9 mouse cellular contexts compared by ENCODE assay signal in the genomic region with DNA sequence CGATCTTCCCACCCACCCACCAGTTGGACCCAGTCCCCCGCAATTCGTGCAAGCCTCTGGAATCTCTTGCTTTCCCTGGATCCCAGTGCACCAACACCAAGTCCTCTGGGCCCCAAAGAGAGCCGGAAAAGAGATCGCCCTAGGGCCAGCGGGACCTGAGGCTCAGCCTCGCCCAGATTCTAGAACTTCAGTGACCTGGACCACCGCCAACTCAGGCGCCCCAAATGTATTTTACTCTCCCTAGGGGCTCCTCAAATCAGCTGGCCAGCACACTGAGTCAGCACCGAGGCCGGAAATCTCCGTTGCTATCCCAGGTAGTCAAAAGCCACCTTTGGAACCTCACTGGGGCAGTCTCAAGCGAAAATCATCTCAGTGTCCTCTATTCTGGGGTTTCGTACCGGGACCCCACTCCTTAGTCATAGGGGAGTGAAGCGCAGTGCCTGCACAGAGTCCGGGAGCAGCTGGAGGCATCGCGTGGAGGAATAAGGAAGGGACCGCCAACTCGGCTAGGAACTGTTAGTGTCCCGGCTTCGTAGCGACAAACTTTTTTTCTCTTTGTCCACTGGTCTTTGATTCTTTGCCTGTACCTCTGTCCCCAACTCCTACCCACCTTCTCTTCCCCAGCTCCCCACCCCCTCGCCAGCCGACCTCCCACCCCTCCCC. TPM values are rescaled to one million over a fixed set of nuclear protein-coding genes. Genes with fewer than 3 reads are reported as not detected.
DNase-seq lines count a peak whose midpoint lies in the region; ATAC-seq lines count a peak whose summit lies in the region.
"Had no signal": no experiment of that assay in that cellular context is flagged by ENCODE, and none has a peak within 500 bp of the region (broad histone marks: within the 10 kb centered on the region; RNA-seq: fewer than 3 reads in every experiment).

No protein-coding gene starts in this region.

- peak overlapping the region; percentile 48 for H3K4me3 ChIP-seq in kidney, embryonic 16.5 days (ENCODE audit: low read length)
- H3K4me3 ChIP-seq in heart, embryonic 16.5 days (ENCODE audit: low read length) = peak overlapping the region; percentile 51
- H3K4me3 ChIP-seq in liver, embryonic 11.5 days (ENCODE audit: low read depth, low read length) = peak overlapping the region; percentile 49
- peak overlapping the region; percentile 24 for H3K4me3 ChIP-seq in neural tube, embryonic 13.5 days

- H3K27me3 ChIP-seq in kidney, embryonic 16.5 days (ENCODE audit: insufficient read depth, low read length) = peaks cover 100% of the 10 kb centered on the region
- H3K27me3 ChIP-seq in heart, embryonic 16.5 days (ENCODE audit: control insufficient read depth, insufficient read depth, low read length) = peaks cover 94% of the 10 kb centered on the region
- H3K27me3 ChIP-seq in liver, embryonic 11.5 days (replicated peaks; ENCODE audit: control insufficient read depth, insufficient read depth, low read length) = peaks cover 97% of the 10 kb centered on the region
- H3K27me3 ChIP-seq in neural tube, embryonic 13.5 days = peaks cover 100% of the 10 kb centered on the region

- under 1% methylated on average over 26 of the region's 26 CpGs for WGBS in kidney, embryonic 16.5 days
- WGBS in heart, embryonic 16.5 days = 2% methylated on average over 26 of the region's 26 CpGs
- WGBS in liver, embryonic 11.5 days = 2% methylated on average over 26 of the region's 26 CpGs
- WGBS in neural tube, embryonic 13.5 days = under 1% methylated on average over 26 of the region's 26 CpGs

- H3K27ac ChIP-seq in kidney, embryonic 16.5 days (ENCODE audit: low read length) = no peak overlapping the region
- H3K27ac ChIP-seq in heart, embryonic 16.5 days (ENCODE audit: low read length) = no peak overlapping the region
- peak overlapping the region; percentile 21 for H3K27ac ChIP-seq in liver, embryonic 11.5 days (ENCODE audit: low read depth, low read length)
- no peak overlapping the region for H3K27ac ChIP-seq in neural tube, embryonic 13.5 days (replicated peaks)

- 0 out of 2 replicates have a peak, but pooled peaks have one; percentile 20 for ATAC-seq in kidney, embryonic 16.5 days (ENCODE audit: low FRiP score, low TSS enrichment)
- ATAC-seq in heart, embryonic 16.5 days (replicated peaks; ENCODE audit: extremely low read depth, insufficient read depth, low FRiP score) = no peak
- no peak for ATAC-seq in liver, embryonic 11.5 days (replicated peaks; ENCODE audit: low FRiP score)
- no peak for ATAC-seq in neural tube, embryonic 13.5 days (ENCODE audit: low read depth)

- no peaks in the 10 kb centered on the region for H3K36me3 ChIP-seq in kidney, embryonic 16.5 days (ENCODE audit: insufficient read depth, low read length)
- H3K36me3 ChIP-seq in heart, embryonic 16.5 days (ENCODE audit: control insufficient read depth, insufficient read depth) = no peaks in the 10 kb centered on the region
- no peaks in the 10 kb centered on the region for H3K36me3 ChIP-seq in liver, embryonic 11.5 days (ENCODE audit: control insufficient read depth, insufficient read depth, low read length)
- H3K36me3 ChIP-seq in neural tube, embryonic 13.5 days = no peaks in the 10 kb centered on the region

- no peak for DNase-seq in kidney, postnatal 25 days
- DNase-seq in liver, embryonic 11.5 days (ENCODE audit: low spot score) = no peak
- no peak for DNase-seq in layer of hippocampus, adult 9-10 months (ENCODE audit: low spot score)
- DNase-seq in adrenal gland, adult 8-10 months = no peak
- no peak for DNase-seq in Muller cell, postnatal 12 days (ENCODE audit: inconsistent ontology term)

- H3K9ac ChIP-seq in kidney, embryonic 16.5 days (replicated peaks; ENCODE audit: low read length) = no peak overlapping the region
- H3K9ac ChIP-seq in heart, embryonic 16.5 days (ENCODE audit: low read length) = no peak overlapping the region
- H3K9ac ChIP-seq in liver, embryonic 11.5 days (ENCODE audit: low read depth, low read length) = peak overlapping the region; percentile 56
- 0 out of 2 replicates have a peak overlapping the region, but pooled peaks have one; percentile 17 for H3K9ac ChIP-seq in neural tube, embryonic 13.5 days

- peaks cover 18% of the 10 kb centered on the region for H3K4me1 ChIP-seq in kidney, embryonic 16.5 days (ENCODE audit: insufficient read depth, low read length)
- H3K4me1 ChIP-seq in heart, embryonic 16.5 days (ENCODE audit: control insufficient read depth, insufficient read depth, low read length) = peaks cover 20% of the 10 kb centered on the region
- H3K4me1 ChIP-seq in liver, embryonic 11.5 days (replicated peaks; ENCODE audit: control insufficient read depth, insufficient read depth, low read length) = no peaks in the 10 kb centered on the region
- H3K4me1 ChIP-seq in neural tube, embryonic 13.5 days (replicated peaks) = peaks cover 12% of the 10 kb centered on the region

- no peaks in the 10 kb centered on the region for H3K9me3 ChIP-seq in kidney, embryonic 16.5 days (ENCODE audit: low read length)
- 0 out of 2 replicates have a peak, but pooled peaks cover 2% of the 10 kb centered on the region for H3K9me3 ChIP-seq in heart, embryonic 16.5 days (replicated peaks; ENCODE audit: control insufficient read depth, low read length)
- H3K9me3 ChIP-seq in liver, embryonic 11.5 days (ENCODE audit: control insufficient read depth, low read length) = no peaks in the 10 kb centered on the region
- no peaks in the 10 kb centered on the region for H3K9me3 ChIP-seq in neural tube, embryonic 13.5 days

- H3K4me2 ChIP-seq in kidney, embryonic 16.5 days (replicated peaks; ENCODE audit: low read depth, low read length) = peak overlapping the region; percentile 64
- H3K4me2 ChIP-seq in heart, embryonic 16.5 days (ENCODE audit: low read depth, low read length) = peak overlapping the region; percentile 72
- H3K4me2 ChIP-seq in liver, embryonic 11.5 days = peak overlapping the region; percentile 62
- peak overlapping the region; percentile 39; the same call in 1 of the 2 replicates for H3K4me2 ChIP-seq in neural tube, embryonic 13.5 days

RNA-seq across cellular contexts. Expression of gene Foxa2, which starts 1.8 kb away (rescaled TPM):
- polyA plus RNA-seq in kidney, embryonic 16.5 days (2015; fragmentation: Nextera tagmentation; extraction: Ambion mirVana) = 0.14 and 0.49 TPM in 2 replicates
- 0.63 and 2.7 TPM in 2 replicates for polyA plus RNA-seq in heart, embryonic 16.5 days (2015; fragmentation: Nextera tagmentation; extraction: Ambion mirVana)
- 8.8 and 10.5 TPM in 2 replicates for polyA plus RNA-seq in liver, embryonic 11.5 days (2014; fragmentation: Nextera tagmentation; extraction: Ambion mirVana)
- 2.0 and 2.1 TPM in 2 replicates for polyA plus RNA-seq in neural tube, embryonic 13.5 days (2015; fragmentation: Nextera tagmentation; extraction: Ambion mirVana)
- total RNA-seq in adrenal gland, adult 8-10 months (2022) = not detected
- polyA plus RNA-seq: cortical plate, adult 2 months had no signal

Comparison
In these comparisons a context has a peak if more than half of its experiments do, and no peak if none do; other contexts are left out.
1. H3K9ac ChIP-seq: peak in liver, embryonic 11.5 days (single experiment) and neural tube, embryonic 13.5 days (single experiment); none in kidney, embryonic 16.5 days (single experiment) and heart, embryonic 16.5 days (single experiment).
2. Peak in every context shown above with its lines, with median percentiles within 50 percentile points of each other: H3K4me2 ChIP-seq and H3K4me3 ChIP-seq.